Comparison of ENCODE assay signal across 13 mouse cellular contexts in genomic region chr1:136559284-136559683, GRCm38 (mm10).
"Had no signal": no experiment of that assay in that cellular context is flagged by ENCODE, and none has a peak within 500 bp of the region (broad histone marks: within the 10 kb centered on the region; RNA-seq: fewer than 3 reads in every experiment).

No protein-coding gene starts in this region.

- H3K4me2 ChIP-seq: hindbrain, embryonic 15.5 days; limb, embryonic 13.5 days; liver, embryonic 11.5 days; liver, embryonic 15.5 days; neural tube, embryonic 12.5 days had no signal

- H3K36me3 ChIP-seq: hindbrain, embryonic 15.5 days; limb, embryonic 13.5 days; liver, embryonic 15.5 days; neural tube, embryonic 12.5 days had no signal

- H3K9me3 ChIP-seq: hindbrain, embryonic 15.5 days; limb, embryonic 13.5 days; liver, embryonic 15.5 days; neural tube, embryonic 12.5 days had no signal

- H3K27me3 ChIP-seq: hindbrain, embryonic 15.5 days; liver, embryonic 15.5 days; neural tube, embryonic 12.5 days had no signal

- ATAC-seq: inflammation-experienced regulatory T-cells, adult 6 months; intestine, postnatal 0 days had no signal

- H3K4me1 ChIP-seq: liver, embryonic 15.5 days had no signal

- DNase-seq: lung, adult 2 months; lung, postnatal 36 days; midbrain, embryonic 14.5 days; spleen, adult 18-20 months; thymus, adult 18-20 months; thymus, postnatal 14 days had no signal

- H3K4me3 ChIP-seq: hindbrain, embryonic 15.5 days; limb, embryonic 13.5 days; liver, embryonic 15.5 days; neural tube, embryonic 12.5 days had no signal

- H3K9ac ChIP-seq: hindbrain, embryonic 15.5 days; limb, embryonic 13.5 days; liver, embryonic 15.5 days; neural tube, embryonic 12.5 days had no signal

- H3K27ac ChIP-seq: hindbrain, embryonic 15.5 days; limb, embryonic 13.5 days; liver, embryonic 15.5 days; neural tube, embryonic 12.5 days had no signal
